Mouse (Mus musculus): ENCODE results near the gene Fgfr2.
A peak's percentile ranks its signal among the peaks of the same experiment; 100 is the strongest.

The Fgfr2 gene

DNA sequence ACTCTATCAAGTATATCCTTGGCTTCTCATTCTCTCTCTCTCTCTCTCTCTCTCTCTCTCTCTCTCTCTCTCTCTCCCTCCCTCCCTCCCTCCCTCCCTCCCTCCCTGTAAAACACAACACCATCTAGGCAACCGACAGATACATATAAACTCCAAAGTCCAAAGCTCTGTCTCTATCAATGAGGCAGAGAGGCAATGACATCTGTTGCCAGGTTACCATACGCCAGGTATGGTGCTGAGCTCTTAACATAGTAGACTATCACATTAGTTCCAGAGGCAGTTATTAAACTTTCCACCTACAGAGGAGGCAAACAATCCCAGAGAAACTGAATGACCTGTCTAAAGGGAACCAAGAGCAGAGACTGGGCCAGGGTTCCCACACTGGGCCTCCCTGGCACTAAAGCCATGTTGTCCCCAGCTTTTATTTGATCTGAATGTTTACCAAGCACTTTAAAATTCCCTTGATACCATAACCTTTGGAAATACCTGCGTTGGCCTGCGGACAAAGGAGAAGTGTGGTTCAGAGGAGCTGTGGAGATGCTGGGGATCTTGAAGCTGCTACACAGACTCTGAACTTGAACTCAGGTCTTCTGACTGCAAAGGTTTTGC lies 2268.4 kb downstream of the Fgfr2 start:
- no peak for TF ChIP-seq POU5F1 (IDR thresholded peaks at IDR 0.05; ENCODE audit: borderline replicate concordance, low read length)
- TF ChIP-seq NANOG (IDR thresholded peaks at IDR 0.05; ENCODE audit: borderline replicate concordance, low read length) = no peak
- no peak for TF ChIP-seq CTCF (conservative IDR thresholded peaks at IDR 0.05; ENCODE audit: low read length)
- Histone ChIP-seq H3K27me3 (ENCODE audit: insufficient read depth, low read length) (peaks cover 9% of the 10 kb centered on the region), H3K4me3 (replicated peaks; ENCODE audit: low read length) (no peak overlapping the region), H3K9me3 (ENCODE audit: low read length) (no peaks in the 10 kb centered on the region), H3K36me3 (ENCODE audit: insufficient read depth, low read length) (no peaks in the 10 kb centered on the region), H3K4me1 (replicated peaks; ENCODE audit: low read depth, low read length) (peaks cover 24% of the 10 kb centered on the region)

DNA sequence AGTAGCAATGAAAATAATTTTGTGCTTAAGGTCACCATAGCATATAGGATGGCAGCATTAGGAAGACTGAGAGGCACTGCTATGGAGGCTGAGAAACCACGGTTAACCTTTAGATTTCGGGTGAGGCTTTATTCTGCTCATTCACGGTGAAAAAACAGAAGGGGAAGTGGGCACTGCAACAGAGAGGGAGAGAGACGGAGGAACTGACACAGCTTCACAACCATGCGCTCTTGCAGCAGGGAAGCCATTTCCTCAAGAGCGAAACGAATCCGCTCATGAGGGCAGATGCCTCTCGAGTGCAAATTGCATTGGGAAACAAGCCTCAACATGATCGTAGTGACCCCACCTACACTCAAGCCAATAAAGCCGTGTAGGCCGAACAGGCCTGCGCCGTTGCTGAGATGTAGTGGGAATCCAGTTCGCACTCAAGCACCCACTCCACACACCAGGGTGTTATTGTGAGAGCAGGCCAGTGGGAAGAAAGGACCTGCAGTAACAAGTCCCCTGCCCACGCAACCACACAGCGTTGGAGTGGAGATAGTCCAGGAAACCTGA lies 2275.9 kb downstream of the Fgfr2 start:
- Histone ChIP-seq H3K36me3 (ENCODE audit: insufficient read depth, low read length) (no peaks in the 10 kb centered on the region), H3K4me1 (replicated peaks; ENCODE audit: low read depth, low read length) (peaks cover 27% of the 10 kb centered on the region), H3K4me3 (replicated peaks; ENCODE audit: low read length) (peak overlapping the region; percentile 3; the same call in 1 of the 2 replicates), H3K9me3 (ENCODE audit: low read length) (no peaks in the 10 kb centered on the region), H3K27me3 (ENCODE audit: insufficient read depth, low read length) (peaks cover 14% of the 10 kb centered on the region; the same call in 1 of the 2 replicates)
- TF ChIP-seq POU5F1 (IDR thresholded peaks at IDR 0.05; ENCODE audit: borderline replicate concordance, low read length) (no peak), CTCF (conservative IDR thresholded peaks at IDR 0.05; ENCODE audit: low read length) (no peak), NANOG (IDR thresholded peaks at IDR 0.05; ENCODE audit: borderline replicate concordance, low read length) (no peak)

GRCm38 (mm10) chr7:130839380-130840100 lies 2283.6 kb downstream of the Fgfr2 start:
- Histone ChIP-seq H3K36me3 (ENCODE audit: insufficient read depth, low read length) (no peaks in the 10 kb centered on the region), H3K27me3 (ENCODE audit: insufficient read depth, low read length) (peaks cover 10% of the 10 kb centered on the region), H3K9me3 (ENCODE audit: low read length) (no peaks in the 10 kb centered on the region), H3K4me1 (replicated peaks; ENCODE audit: low read depth, low read length) (peaks cover 43% of the 10 kb centered on the region), H3K4me3 (replicated peaks; ENCODE audit: low read length) (no peak overlapping the region)
- TF ChIP-seq POU5F1 (IDR thresholded peaks at IDR 0.05; ENCODE audit: borderline replicate concordance, low read length) = no peak
- TF ChIP-seq NANOG (IDR thresholded peaks at IDR 0.05; ENCODE audit: borderline replicate concordance, low read length) = no peak
- TF ChIP-seq CTCF (conservative IDR thresholded peaks at IDR 0.05; ENCODE audit: low read length) = no peak

- Histone ChIP-seq H3K36me3 (ENCODE audit: insufficient read depth, low read length) (no peaks in the 10 kb centered on the region), H3K27me3 (ENCODE audit: insufficient read depth, low read length) (peaks cover 14% of the 10 kb centered on the region), H3K4me1 (replicated peaks; ENCODE audit: low read depth, low read length) (peaks cover 46% of the 10 kb centered on the region), H3K9me3 (ENCODE audit: low read length) (no peaks in the 10 kb centered on the region), H3K4me3 (replicated peaks; ENCODE audit: low read length) (no peak overlapping the region)
- TF ChIP-seq CTCF (conservative IDR thresholded peaks at IDR 0.05; ENCODE audit: low read length) (no peak), NANOG (IDR thresholded peaks at IDR 0.05; ENCODE audit: borderline replicate concordance, low read length) (no peak), POU5F1 (IDR thresholded peaks at IDR 0.05; ENCODE audit: borderline replicate concordance, low read length) (no peak)
These were observed 2284.5 kb downstream of the Fgfr2 start for GRCm38 (mm10) chr7:130838658-130839025.

DNA sequence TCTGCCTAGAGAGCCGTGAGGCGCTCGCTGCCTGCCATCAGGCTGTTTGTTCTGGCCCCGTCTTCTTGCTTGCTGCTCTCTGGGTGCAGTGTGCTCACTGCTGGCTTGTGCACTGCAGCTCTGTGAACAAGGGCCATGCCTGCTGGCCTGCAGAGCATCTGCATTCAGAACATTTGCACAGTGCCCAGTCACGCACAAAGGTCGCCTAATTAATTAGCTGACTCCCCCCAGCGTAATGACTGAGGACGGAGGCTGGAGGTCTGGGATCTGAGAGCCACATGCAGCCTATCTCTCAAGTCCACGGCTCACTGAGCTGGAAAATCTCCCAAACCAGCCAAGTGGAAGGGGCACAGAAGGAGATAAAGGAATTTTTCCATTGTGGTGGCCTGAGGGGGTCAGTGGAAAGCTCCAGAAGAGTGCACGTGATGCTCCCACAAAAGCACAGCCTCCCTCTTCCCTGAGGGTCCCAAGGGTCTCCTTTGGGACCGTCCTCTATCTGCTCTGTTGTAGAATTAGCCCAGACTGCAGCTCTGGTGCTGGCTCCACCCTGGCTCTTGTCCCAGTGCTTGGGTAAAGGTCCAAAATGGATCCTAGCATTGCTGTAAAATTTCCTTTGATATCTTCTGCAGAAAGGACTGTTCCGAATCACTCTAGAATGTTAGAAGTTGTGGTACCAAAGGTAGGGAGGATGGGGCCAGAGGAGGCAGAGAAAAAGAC lies 2285.1 kb downstream of the Fgfr2 start:
- peaks cover 44% of the 10 kb centered on the region for H3K4me1 ChIP-seq (replicated peaks; ENCODE audit: low read depth, low read length)
- TF ChIP-seq CTCF (conservative IDR thresholded peaks at IDR 0.05; ENCODE audit: low read length) = no peak
- TF ChIP-seq POU5F1 (IDR thresholded peaks at IDR 0.05; ENCODE audit: borderline replicate concordance, low read length) = no peak
- TF ChIP-seq NANOG (IDR thresholded peaks at IDR 0.05; ENCODE audit: borderline replicate concordance, low read length) = no peak
- no peaks in the 10 kb centered on the region for H3K9me3 ChIP-seq (ENCODE audit: low read length)
- H3K4me3 ChIP-seq (replicated peaks; ENCODE audit: low read length) = no peak overlapping the region
- no peaks in the 10 kb centered on the region for H3K36me3 ChIP-seq (ENCODE audit: insufficient read depth, low read length)
- H3K27me3 ChIP-seq (ENCODE audit: insufficient read depth, low read length) = peaks cover 20% of the 10 kb centered on the region

DNA sequence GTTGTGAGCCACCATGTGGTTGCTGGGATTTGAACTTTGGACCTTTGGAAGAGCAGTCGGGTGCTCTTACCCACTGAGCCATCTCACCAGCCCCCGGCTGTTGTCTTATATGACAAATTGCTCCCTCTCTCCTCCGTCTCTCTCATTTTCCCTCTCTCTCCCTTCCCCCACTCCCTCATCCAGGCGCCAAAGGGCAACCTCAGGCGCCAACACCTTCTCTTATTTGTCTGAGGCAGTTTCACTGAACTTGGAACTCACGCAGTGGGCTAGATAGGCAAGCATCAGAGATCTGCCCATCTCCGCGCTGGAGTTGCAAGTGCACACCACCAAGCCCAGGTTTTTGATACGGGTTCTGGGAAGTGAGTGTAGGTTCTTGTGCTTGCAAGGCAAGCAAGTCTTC lies 2287.1 kb downstream of the Fgfr2 start:
- Histone ChIP-seq H3K4me3 (replicated peaks; ENCODE audit: low read length) (no peak overlapping the region), H3K4me1 (replicated peaks; ENCODE audit: low read depth, low read length) (peaks cover 42% of the 10 kb centered on the region), H3K27me3 (ENCODE audit: insufficient read depth, low read length) (peaks cover 26% of the 10 kb centered on the region), H3K9me3 (ENCODE audit: low read length) (no peaks in the 10 kb centered on the region), H3K36me3 (ENCODE audit: insufficient read depth, low read length) (no peaks in the 10 kb centered on the region)
- TF ChIP-seq CTCF (conservative IDR thresholded peaks at IDR 0.05; ENCODE audit: low read length) (no peak), POU5F1 (IDR thresholded peaks at IDR 0.05; ENCODE audit: borderline replicate concordance, low read length) (no peak)

GRCm38 (mm10) chr7:130834958-130835861 lies 2287.9 kb downstream of the Fgfr2 start:
- TF ChIP-seq POU5F1 (IDR thresholded peaks at IDR 0.05; ENCODE audit: borderline replicate concordance, low read length) (no peak), CTCF (conservative IDR thresholded peaks at IDR 0.05; ENCODE audit: low read length) (no peak), NANOG (IDR thresholded peaks at IDR 0.05; ENCODE audit: borderline replicate concordance, low read length) (no peak)

More at GRCm38 (mm10) chr7:130834958-130835861, 2287.9 kb downstream of the Fgfr2 start:
- no peak overlapping the region for H3K4me3 ChIP-seq (replicated peaks; ENCODE audit: low read length)
- no peaks in the 10 kb centered on the region for H3K9me3 ChIP-seq (ENCODE audit: low read length)
- peaks cover 46% of the 10 kb centered on the region for H3K4me1 ChIP-seq (replicated peaks; ENCODE audit: low read depth, low read length)
- peaks cover 26% of the 10 kb centered on the region for H3K27me3 ChIP-seq (ENCODE audit: insufficient read depth, low read length)
- H3K36me3 ChIP-seq (ENCODE audit: insufficient read depth, low read length) = no peaks in the 10 kb centered on the region

Data from E14TG2a.4 (cell line).